Mouse (Mus musculus) forebrain, embryonic 10.5 days (tissue): ENCODE data around the gene Rps16. TPM values are rescaled to one million over a fixed set of nuclear protein-coding genes. Genes with fewer than 3 reads are reported as not detected.
A peak's percentile ranks its signal among the peaks of the same experiment; 100 is the strongest.

Experiments used
- DNase-seq: peaks from one replicate; pipeline ENCODE4 v3.0.0-alpha.2; 2017; ENCODE audit warnings: low spot score; ENCODE audit errors: extremely low spot score
- H3K27ac ChIP-seq: fragments of 300-500 bp; sonication (generic); 2 replicates; pipeline ENCODE4 v1.5.1; 2016; ENCODE audit warnings: mild to moderate bottlenecking
- H3K27me3 ChIP-seq: fragments of 300-500 bp; sonication (generic); 2 replicates; pipeline ENCODE4 v1.6.1; 2016; ENCODE audit warnings: mild to moderate bottlenecking; ENCODE audit not compliant: poor library complexity, severe bottlenecking
- H3K36me3 ChIP-seq: fragments of 300-500 bp; sonication (generic); replicated peaks from 2 replicates; pipeline ENCODE4 v1.6.1; 2016; ENCODE audit warnings: mild to moderate bottlenecking, moderate library complexity
- H3K4me1 ChIP-seq: fragments of 300-500 bp; sonication (generic); 2 replicates; pipeline ENCODE4 v1.6.1; 2016
- H3K4me3 ChIP-seq: fragments of 300-500 bp; sonication (generic); 2 replicates; pipeline ENCODE4 v1.5.1; 2016; ENCODE audit warnings: mild to moderate bottlenecking, moderate library complexity
- H3K9me3 ChIP-seq: fragments of 300-500 bp; sonication (generic); 2 replicates; pipeline ENCODE4 v1.6.1; 2016; ENCODE audit warnings: mild to moderate bottlenecking, moderate library complexity
- WGBS: fragments of 180-500 bp; shearing (Covaris S2); methylation state at CpG from one replicate; pipeline ENCODE4 v1.1.7; 2016; 5-methylcytosine and 5-hydroxymethylcytosine counted together
- polyA plus RNA-seq: library from polyadenylated mRNA; unstranded; fragments of >200 nt; fragmentation: Nextera tagmentation; extraction: Ambion mirVana; gene quantifications from 2 replicates; pipeline ENCODE4 v1.2.1, GENCODE M21; 2016

Rps16 gene
- polyA plus RNA-seq, 1 experiment from 2014 or later, result 939 TPM

GRCm38 (mm10) chr7:28378066-28378690 lies 27.7 kb downstream of the Rps16 start:
- H3K4me3 ChIP-seq, result peak overlapping the region; percentile 69
- H3K4me1 ChIP-seq, result peaks cover 92% of the 10 kb centered on the region
- peaks cover 9% of the 10 kb centered on the region for H3K36me3 ChIP-seq
- H3K9me3 ChIP-seq, result no peaks in the 10 kb centered on the region
- H3K27me3 ChIP-seq, result peaks cover 14% of the 10 kb centered on the region
- no peak for DNase-seq
- peak overlapping the region; percentile 90 for H3K27ac ChIP-seq
- WGBS, result 53% methylated on average over 32 of the region's 32 CpGs

- peaks cover 14% of the 10 kb centered on the region for H3K27me3 ChIP-seq
- peaks cover 9% of the 10 kb centered on the region for H3K36me3 ChIP-seq
- H3K9me3 ChIP-seq, result no peaks in the 10 kb centered on the region
- peak; percentile 81 for DNase-seq
- H3K27ac ChIP-seq, result peak overlapping the region; percentile 90
- WGBS, result under 1% methylated on average over 53 of the region's 53 CpGs
- H3K4me3 ChIP-seq, result peak overlapping the region; percentile 69
- peaks cover 91% of the 10 kb centered on the region for H3K4me1 ChIP-seq
Measured at GRCm38 (mm10) chr7:28378769-28379651, 28.6 kb downstream of the Rps16 start.

GRCm38 (mm10) chr7:28380237-28381016 lies 30.0 kb downstream of the Rps16 start, which contains the start of gene Zfp36:
Zfp36 (minus strand) TSS chr7:28380253.
- Histone ChIP-seq H3K36me3 (peaks cover 16% of the 10 kb centered on the region), H3K27me3 (peaks cover 14% of the 10 kb centered on the region), H3K27ac (peak within 1 kb of the TSS; percentile 90), H3K4me1 (peaks cover 81% of the 10 kb centered on the region), H3K9me3 (no peaks in the 10 kb centered on the region), H3K4me3 (peak within 1 kb of the TSS; percentile 69)
- no peak for DNase-seq
- WGBS, result 57% methylated on average over 17 of the region's 17 CpGs

- no peaks in the 10 kb centered on the region for H3K9me3 ChIP-seq
- peak; percentile 42 for DNase-seq
- peaks cover 24% of the 10 kb centered on the region for H3K36me3 ChIP-seq
- peaks cover 75% of the 10 kb centered on the region for H3K4me1 ChIP-seq
- peaks cover 14% of the 10 kb centered on the region for H3K27me3 ChIP-seq
- peak overlapping the region; percentile 89 for H3K27ac ChIP-seq
- WGBS, result 4% methylated on average over 30 of the region's 30 CpGs
- peak overlapping the region; percentile 45 for H3K4me3 ChIP-seq
Measured at GRCm38 (mm10) chr7:28381017-28381790, 30.8 kb downstream of the Rps16 start.

GRCm38 (mm10) chr7:28381938-28382337 lies 31.5 kb downstream of the Rps16 start:
- Histone ChIP-seq H3K4me1 (peaks cover 72% of the 10 kb centered on the region), H3K27ac (peak overlapping the region; percentile 89)
- WGBS, result 6% methylated on average over 20 of the region's 20 CpGs

GRCm38 (mm10) chr7:28382347-28382951 lies 32.0 kb downstream of the Rps16 start:
- peaks cover 33% of the 10 kb centered on the region for H3K36me3 ChIP-seq
- no peaks in the 10 kb centered on the region for H3K9me3 ChIP-seq
- H3K27me3 ChIP-seq, result peaks cover 11% of the 10 kb centered on the region
- H3K4me1 ChIP-seq, result peaks cover 67% of the 10 kb centered on the region
- peak overlapping the region; percentile 89 for H3K27ac ChIP-seq
- no peak for DNase-seq
- peak overlapping the region; percentile 45 for H3K4me3 ChIP-seq
- WGBS, result 81% methylated on average over 9 of the region's 12 CpGs

More at GRCm38 (mm10) chr7:28381938-28382337, 31.5 kb downstream of the Rps16 start:
- Histone ChIP-seq H3K36me3 (peaks cover 29% of the 10 kb centered on the region), H3K9me3 (no peaks in the 10 kb centered on the region), H3K27me3 (peaks cover 14% of the 10 kb centered on the region), H3K4me3 (peak overlapping the region; percentile 45)
- DNase-seq, result peak; percentile 68

GRCm38 (mm10) chr7:28382981-28383396 lies 32.5 kb downstream of the Rps16 start:
- Histone ChIP-seq H3K27me3 (peaks cover 5% of the 10 kb centered on the region), H3K36me3 (peaks cover 33% of the 10 kb centered on the region), H3K9me3 (no peaks in the 10 kb centered on the region), H3K4me1 (peaks cover 61% of the 10 kb centered on the region), H3K4me3 (no peak overlapping the region), H3K27ac (peak overlapping the region; percentile 89)
- 77% methylated on average over 11 of the region's 11 CpGs for WGBS
- DNase-seq, result no peak

GRCm38 (mm10) chr7:28383606-28384005 lies 33.2 kb downstream of the Rps16 start:
- H3K9me3 ChIP-seq, result no peaks in the 10 kb centered on the region
- no peak for DNase-seq
- H3K4me1 ChIP-seq, result peaks cover 55% of the 10 kb centered on the region
- no peaks in the 10 kb centered on the region for H3K27me3 ChIP-seq
- H3K27ac ChIP-seq, result peak overlapping the region; percentile 89; the same call in 1 of the 2 replicates
- WGBS, result 87% methylated on average over 4 of the region's 4 CpGs
- no peak overlapping the region for H3K4me3 ChIP-seq
- H3K36me3 ChIP-seq, result peaks cover 36% of the 10 kb centered on the region

GRCm38 (mm10) chr7:28384162-28384561 lies 33.7 kb downstream of the Rps16 start:
- H3K36me3 ChIP-seq, result peaks cover 42% of the 10 kb centered on the region
- H3K27me3 ChIP-seq, result no peaks in the 10 kb centered on the region
- H3K27ac ChIP-seq, result no peak overlapping the region
- 83% methylated on average over 6 of the region's 6 CpGs for WGBS
- no peaks in the 10 kb centered on the region for H3K9me3 ChIP-seq
- no peak overlapping the region for H3K4me3 ChIP-seq
- peaks cover 49% of the 10 kb centered on the region for H3K4me1 ChIP-seq
- no peak for DNase-seq

GRCm38 (mm10) chr7:28385196-28385595 lies 34.7 kb downstream of the Rps16 start:
- Histone ChIP-seq H3K27ac (no peak overlapping the region), H3K4me1 (peaks cover 39% of the 10 kb centered on the region), H3K27me3 (no peaks in the 10 kb centered on the region), H3K9me3 (no peaks in the 10 kb centered on the region), H3K36me3 (peaks cover 52% of the 10 kb centered on the region), H3K4me3 (no peak overlapping the region)
- WGBS, result 90% methylated on average over 9 of the region's 9 CpGs
- DNase-seq, result no peak

- peak overlapping the region; percentile 12; the same call in 1 of the 2 replicates for H3K4me3 ChIP-seq
- H3K27ac ChIP-seq, result peak overlapping the region; percentile 48; the same call in 1 of the 2 replicates
- DNase-seq, result no peak
- H3K4me1 ChIP-seq, result peaks cover 34% of the 10 kb centered on the region
- peaks cover 60% of the 10 kb centered on the region for H3K36me3 ChIP-seq
- WGBS, result 90% methylated on average over 7 of the region's 7 CpGs
- H3K9me3 ChIP-seq, result no peaks in the 10 kb centered on the region
- H3K27me3 ChIP-seq, result no peaks in the 10 kb centered on the region
Measured at GRCm38 (mm10) chr7:28386007-28386406, 35.6 kb downstream of the Rps16 start.
